Comparison of ENCODE assay signal across 9 mouse cellular contexts in genomic region chr2:163842043-163842442, GRCm38 (mm10).
"Had no signal": no experiment of that assay in that cellular context is flagged by ENCODE, and none has a peak within 500 bp of the region (broad histone marks: within the 10 kb centered on the region; RNA-seq: fewer than 3 reads in every experiment).

No protein-coding gene starts in this region.

- DNase-seq: kidney, adult 8-10 months; kidney, postnatal 10 days; kidney, postnatal 4 days; liver; lung, embryonic 14.5 days; right cerebral cortex, adult 18-20 months; right cerebral cortex, postnatal 14 days; right cerebral cortex, postnatal 4 days; thymus, postnatal 36 days had no signal
